Comparison of ENCODE assay signal across 12 mouse cellular contexts in genomic region chr5:112132746-112133145, GRCm38 (mm10).
DNase-seq lines count a peak whose midpoint lies in the region; ATAC-seq and TF ChIP-seq lines count a peak whose summit lies in the region.
"Had no signal": no experiment of that assay in that cellular context is flagged by ENCODE, and none has a peak within 500 bp of the region (broad histone marks: within the 10 kb centered on the region; RNA-seq: fewer than 3 reads in every experiment).

No protein-coding gene starts in this region.

- H3K4me3 ChIP-seq in heart, embryonic 10.5 days: no peak overlapping the region
- H3K4me3 ChIP-seq in forebrain, postnatal 0 days (ENCODE audit: low read depth, low read length): no peak overlapping the region
- H3K4me3 ChIP-seq: limb, embryonic 15.5 days had no signal

- H3K9ac ChIP-seq in forebrain, postnatal 0 days: no peak overlapping the region
- H3K9ac ChIP-seq: limb, embryonic 15.5 days had no signal

- H3K4me2 ChIP-seq in forebrain, postnatal 0 days (ENCODE audit: low read depth): no peak overlapping the region
- H3K4me2 ChIP-seq: limb, embryonic 15.5 days had no signal

- 84% methylated on average over 1 of the region's 1 CpGs for WGBS in heart, embryonic 10.5 days
- WGBS in forebrain, postnatal 0 days: 79% methylated on average over 1 of the region's 1 CpGs

- H3K27me3 ChIP-seq in heart, embryonic 10.5 days (ENCODE audit: insufficient read depth, poor library complexity, severe bottlenecking): peaks cover 52% of the 10 kb centered on the region
- H3K27me3 ChIP-seq in forebrain, postnatal 0 days (ENCODE audit: insufficient read depth, low read length): no peaks in the 10 kb centered on the region
- H3K27me3 ChIP-seq: limb, embryonic 15.5 days had no signal

- no peaks in the 10 kb centered on the region for H3K36me3 ChIP-seq in heart, embryonic 10.5 days
- no peaks in the 10 kb centered on the region for H3K36me3 ChIP-seq in forebrain, postnatal 0 days (ENCODE audit: insufficient read depth)
- H3K36me3 ChIP-seq: limb, embryonic 15.5 days had no signal

- DNase-seq in heart, adult 18-20 months: peak; percentile 42 to 59
- no peak for DNase-seq in heart, embryonic 10.5 days (ENCODE audit: low spot score)
- DNase-seq in layer of hippocampus, adult 11-12 months (ENCODE audit: low spot score): peak; percentile 34
- no peak for DNase-seq in layer of hippocampus, adult 9-10 months (ENCODE audit: low spot score)
- peak; percentile 14 for DNase-seq in brain, adult 2 months (ENCODE audit: low read depth, low spot score)
- peak; percentile 73 for DNase-seq in forebrain, postnatal 0 days
- DNase-seq in thymus, postnatal 0 days (ENCODE audit: low spot score): no peak
- DNase-seq: embryo, embryonic 11 days; lung, postnatal 14 days; retina, postnatal 1 day had no signal

- H3K4me1 ChIP-seq in heart, embryonic 10.5 days: peaks cover 4% of the 10 kb centered on the region; the same call in 1 of the 2 replicates
- H3K4me1 ChIP-seq in forebrain, postnatal 0 days (ENCODE audit: insufficient read depth): peaks cover 12% of the 10 kb centered on the region; the same call in 1 of the 2 replicates

- no peak overlapping the region for H3K27ac ChIP-seq in heart, embryonic 10.5 days
- no peak overlapping the region for H3K27ac ChIP-seq in forebrain, postnatal 0 days (ENCODE audit: low read depth, low read length)
- H3K27ac ChIP-seq: limb, embryonic 15.5 days had no signal

- no peak for TF ChIP-seq CTCF in forebrain, postnatal 0 days (IDR thresholded peaks at IDR 0.05; ENCODE audit: low read depth)

- ATAC-seq in forebrain, postnatal 0 days: no peak; the same call in 1 of the 2 replicates
- ATAC-seq: intestine, postnatal 0 days had no signal

- H3K9me3 ChIP-seq in heart, embryonic 10.5 days: no peaks in the 10 kb centered on the region
- H3K9me3 ChIP-seq in forebrain, postnatal 0 days (ENCODE audit: low read length): no peaks in the 10 kb centered on the region
- H3K9me3 ChIP-seq: limb, embryonic 15.5 days had no signal

Comparison
In these comparisons a context has a peak if more than half of its experiments do, and no peak if none do; other contexts are left out.
1. DNase-seq: peak in heart, adult 18-20 months (2 of 2), layer of hippocampus, adult 11-12 months (single experiment), brain, adult 2 months (single experiment) and forebrain, postnatal 0 days (single experiment); none in heart, embryonic 10.5 days (single experiment), layer of hippocampus, adult 9-10 months (single experiment) and thymus, postnatal 0 days (single experiment).